Mouse (Mus musculus) thymus, adult 2 months (tissue): Measurements from ENCODE around the gene Atg16l1. TPM values are rescaled to one million over a fixed set of nuclear protein-coding genes. Genes with fewer than 3 reads are reported as not detected.

Experiments used
- DNase-seq: peaks from one replicate; pipeline ENCODE4 v3.0.0; 2021
- H3K27ac ChIP-seq: fragments of 200-500 bp; 2 replicates; pipeline ENCODE4 v1.5.1; 2012; ENCODE audit warnings: low read length, control low read depth; ENCODE audit not compliant: control insufficient read depth, insufficient read depth
- H3K27me3 ChIP-seq: fragments of 200-500 bp; 2 replicates; pipeline ENCODE4 v1.6.1; 2012; ENCODE audit warnings: mild to moderate bottlenecking, low read length, moderate library complexity, mixed read lengths; ENCODE audit not compliant: control insufficient read depth, insufficient read depth
- H3K36me3 ChIP-seq: fragments of 200-500 bp; 2 replicates; pipeline ENCODE4 v1.6.1; 2012; ENCODE audit warnings: mild to moderate bottlenecking, low read length, moderate library complexity; ENCODE audit not compliant: control insufficient read depth, insufficient read depth
- H3K4me1 ChIP-seq: fragments of 200-500 bp; replicated peaks from 2 replicates; pipeline ENCODE4 v1.6.1; 2012; ENCODE audit warnings: low read length; ENCODE audit not compliant: control insufficient read depth, insufficient read depth
- H3K4me3 ChIP-seq: fragments of 200-500 bp; 2 replicates; pipeline ENCODE4 v1.5.1; 2012; ENCODE audit warnings: mild to moderate bottlenecking, low read length, control low read depth, moderate library complexity; ENCODE audit not compliant: control insufficient read depth, insufficient read depth
- CTCF ChIP-seq: fragments of 200-500 bp; IDR thresholded peaks from 2 replicates; pipeline ENCODE4 v1.5.1; 2012; ENCODE audit warnings: mild to moderate bottlenecking, control low read depth, low read length, moderate library complexity, borderline replicate concordance; ENCODE audit not compliant: control insufficient read depth, poor library complexity, insufficient read depth; ENCODE audit errors: extremely low read depth
- POLR2A ChIP-seq: fragments of 200-500 bp; IDR thresholded peaks from 2 replicates; pipeline ENCODE4 v1.6.1; 2012; ENCODE audit warnings: mild to moderate bottlenecking, low read length, control low read depth, moderate library complexity; ENCODE audit not compliant: control insufficient read depth, poor library complexity, insufficient read depth; ENCODE audit errors: extremely low read depth
- WGBS: fragments of 180-500 bp; shearing (Covaris S2); methylation state at CpG from one replicate; pipeline ENCODE4 v1.1.7; 2018; 5-methylcytosine and 5-hydroxymethylcytosine counted together
- polyA plus RNA-seq: library from polyadenylated mRNA; depleted of rRNA; stranded (reverse); fragments of >200 nt; gene quantifications from 2 replicates; pipeline ENCODE4 v1.2.3, GENCODE M21; 2012

Gene Atg16l1
- polyA plus RNA-seq, 1 experiment: 41.2 TPM

DNA sequence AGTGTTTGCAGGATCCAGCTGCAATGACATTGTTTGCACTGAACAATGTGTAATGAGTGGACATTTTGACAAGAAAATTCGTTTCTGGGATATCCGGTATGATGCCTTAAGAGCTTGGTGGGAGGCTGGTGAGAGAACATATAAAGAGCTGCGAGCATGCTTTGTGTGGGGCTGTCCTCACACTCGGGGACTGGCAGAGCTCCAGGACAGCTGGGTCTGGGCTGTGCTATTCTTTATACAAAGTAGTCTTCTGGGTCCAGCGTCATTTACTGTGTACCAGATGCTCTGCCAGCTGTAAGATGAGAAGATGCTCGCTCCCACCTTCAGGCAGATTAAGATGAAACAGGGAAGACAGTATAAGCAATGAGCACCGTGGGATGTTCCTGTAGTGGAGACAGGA lies 30.6 kb downstream of the Atg16l1 start:
- H3K4me3 ChIP-seq: no peak overlapping the region
- DNase-seq: no peak

DNA sequence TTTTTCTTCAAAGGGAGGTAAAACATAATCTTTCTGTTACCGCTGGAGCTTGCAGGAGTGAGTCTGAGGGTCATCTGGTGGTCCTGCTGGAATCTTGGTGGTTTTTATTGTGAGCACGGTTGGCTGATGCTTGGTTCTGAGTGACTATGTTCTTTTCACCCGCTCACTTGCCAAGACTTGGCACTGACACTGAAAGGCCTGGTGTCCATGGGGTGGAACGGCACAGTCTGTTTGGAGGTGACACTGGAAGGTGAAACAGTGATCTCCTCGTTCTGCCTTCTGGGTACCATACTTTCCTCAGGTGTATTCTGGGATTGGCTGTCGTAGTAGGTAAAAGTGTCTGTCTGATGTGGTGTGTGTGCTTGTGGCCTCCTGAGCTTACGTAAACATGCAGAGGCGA lies 34.0 kb downstream of the Atg16l1 start:
- H3K36me3 ChIP-seq: peaks cover 50% of the 10 kb centered on the region
- no peak for TF ChIP-seq POLR2A
- no peak for TF ChIP-seq CTCF
- H3K4me3 ChIP-seq: no peak overlapping the region
- 97% methylated on average over 8 of the region's 8 CpGs for WGBS
- DNase-seq: no peak
- H3K27ac ChIP-seq: no peak overlapping the region
- H3K4me1 ChIP-seq: no peaks in the 10 kb centered on the region
- H3K27me3 ChIP-seq: no peaks in the 10 kb centered on the region

More for the DNA sequence above, 30.6 kb downstream of the Atg16l1 start:
- no peaks in the 10 kb centered on the region for H3K4me1 ChIP-seq
- 93% methylated on average over 7 of the region's 7 CpGs for WGBS
- H3K36me3 ChIP-seq: peaks cover 76% of the 10 kb centered on the region
- TF ChIP-seq CTCF: no peak
- TF ChIP-seq POLR2A: no peak
- H3K27me3 ChIP-seq: no peaks in the 10 kb centered on the region
- no peak overlapping the region for H3K27ac ChIP-seq

DNA sequence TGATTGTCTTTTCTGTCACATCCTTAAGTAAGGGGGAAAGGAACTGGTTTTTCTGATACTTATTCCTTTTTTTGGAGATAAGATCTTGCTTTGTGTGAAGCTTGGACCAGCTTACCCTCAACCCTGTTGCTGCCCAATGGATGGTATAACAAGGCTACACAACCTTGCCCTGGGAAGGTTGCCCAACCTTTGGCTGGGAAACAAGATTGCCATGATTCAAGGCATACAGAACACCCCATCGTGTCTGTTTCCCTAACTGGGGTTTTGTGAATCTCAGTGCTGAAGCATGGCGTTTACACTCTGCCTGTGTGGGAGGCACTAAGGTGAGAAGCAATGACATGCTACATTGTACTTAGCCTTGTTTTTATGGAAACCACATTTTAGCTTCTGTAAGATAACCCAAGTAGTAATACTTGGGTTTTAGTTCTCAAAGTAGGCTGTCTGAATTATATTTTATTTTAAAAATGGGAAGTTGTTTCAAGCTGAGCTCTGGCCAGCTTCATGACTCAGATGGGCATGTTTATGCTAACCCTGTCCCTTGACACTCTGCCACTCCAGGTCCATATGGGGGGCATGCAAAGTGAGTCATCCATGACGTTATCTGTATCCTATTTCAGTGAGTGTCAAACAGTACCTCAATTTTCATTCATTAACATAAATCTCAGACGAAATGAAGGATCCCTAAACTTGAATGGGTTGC lies 36.9 kb downstream of the Atg16l1 start:
- no peak for DNase-seq

DNA sequence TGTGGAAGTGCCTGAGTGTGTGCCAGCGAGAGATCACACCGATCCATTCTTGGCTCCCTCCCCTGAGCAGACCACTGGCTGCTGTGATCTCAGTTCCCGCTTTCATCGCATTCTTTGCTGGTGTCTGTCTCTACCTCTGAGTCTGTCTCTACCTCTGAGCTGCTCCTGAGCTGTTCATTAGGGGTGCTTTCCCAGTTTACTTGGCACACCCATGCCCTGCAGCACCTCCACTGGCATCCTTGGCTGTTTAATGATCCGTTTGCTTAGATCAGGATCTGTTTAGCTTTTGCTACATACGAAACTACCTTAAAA lies 37.4 kb downstream of the Atg16l1 start:
- H3K36me3 ChIP-seq: peaks cover 17% of the 10 kb centered on the region
- no peaks in the 10 kb centered on the region for H3K4me1 ChIP-seq
- 98% methylated on average over 6 of the region's 6 CpGs for WGBS
- TF ChIP-seq CTCF (no peak), POLR2A (no peak)
- H3K27ac ChIP-seq: no peak overlapping the region
- H3K4me3 ChIP-seq: no peak overlapping the region
- no peak for DNase-seq
- no peaks in the 10 kb centered on the region for H3K27me3 ChIP-seq

More for the DNA sequence above, 36.9 kb downstream of the Atg16l1 start:
- no peak overlapping the region for H3K27ac ChIP-seq
- TF ChIP-seq POLR2A (no peak), CTCF (no peak)
- H3K4me3 ChIP-seq: no peak overlapping the region
- no peaks in the 10 kb centered on the region for H3K4me1 ChIP-seq
- H3K36me3 ChIP-seq: peaks cover 20% of the 10 kb centered on the region
- no peaks in the 10 kb centered on the region for H3K27me3 ChIP-seq
- WGBS: 88% methylated on average over 4 of the region's 4 CpGs

DNA sequence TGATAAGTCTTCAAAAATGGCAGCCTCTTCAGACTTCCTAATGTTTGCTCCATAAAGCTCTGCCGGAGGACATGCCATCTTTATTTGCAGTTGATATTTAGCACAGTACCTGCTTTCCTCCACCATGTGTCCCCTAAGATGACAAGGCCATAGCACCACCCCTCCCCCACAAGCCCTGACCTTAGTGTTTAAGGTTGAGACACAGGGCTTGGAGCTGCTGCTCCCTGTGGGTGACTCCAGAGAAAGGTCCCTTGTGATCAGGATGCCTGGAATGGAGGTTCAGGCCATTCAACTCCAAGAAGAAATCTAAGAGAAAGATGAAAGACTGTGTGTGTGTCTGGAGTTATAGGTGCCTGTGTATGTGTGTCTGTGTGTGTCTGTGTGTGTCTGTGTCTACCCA lies 42.0 kb downstream of the Atg16l1 start:
- no peak overlapping the region for H3K27ac ChIP-seq

DNA sequence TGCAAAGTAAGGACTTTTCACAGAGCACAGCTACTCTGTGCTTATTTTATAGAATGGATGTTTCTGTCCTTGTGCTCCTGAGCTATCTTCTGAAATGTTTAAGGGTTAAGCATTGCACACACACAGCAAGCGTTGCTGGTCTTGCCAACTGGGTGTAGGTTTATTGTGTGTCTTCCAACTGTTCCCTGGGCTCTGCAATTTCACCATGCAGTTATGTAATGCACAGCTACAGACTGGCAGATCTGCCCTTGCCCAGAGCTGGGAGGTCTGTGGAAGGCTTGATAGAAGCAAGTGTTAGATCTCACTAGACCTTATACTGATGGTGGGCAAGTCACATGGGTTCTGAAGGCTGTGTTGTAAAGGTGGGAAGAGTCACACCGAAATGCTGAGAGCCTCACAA lies 42.6 kb downstream of the Atg16l1 start:
- no peaks in the 10 kb centered on the region for H3K36me3 ChIP-seq
- no peak overlapping the region for H3K4me3 ChIP-seq
- no peak for DNase-seq
- H3K27ac ChIP-seq: no peak overlapping the region
- WGBS: 94% methylated on average over 2 of the region's 2 CpGs
- H3K4me1 ChIP-seq: no peaks in the 10 kb centered on the region
- TF ChIP-seq CTCF: no peak
- no peak for TF ChIP-seq POLR2A
- no peaks in the 10 kb centered on the region for H3K27me3 ChIP-seq

More for the DNA sequence above, 42.0 kb downstream of the Atg16l1 start:
- no peaks in the 10 kb centered on the region for H3K4me1 ChIP-seq
- no peak overlapping the region for H3K4me3 ChIP-seq
- WGBS: 100% methylated on average over 1 of the region's 1 CpGs
- H3K36me3 ChIP-seq: no peaks in the 10 kb centered on the region
- no peak for TF ChIP-seq POLR2A
- TF ChIP-seq CTCF: no peak
- no peaks in the 10 kb centered on the region for H3K27me3 ChIP-seq
- DNase-seq: no peak

DNA sequence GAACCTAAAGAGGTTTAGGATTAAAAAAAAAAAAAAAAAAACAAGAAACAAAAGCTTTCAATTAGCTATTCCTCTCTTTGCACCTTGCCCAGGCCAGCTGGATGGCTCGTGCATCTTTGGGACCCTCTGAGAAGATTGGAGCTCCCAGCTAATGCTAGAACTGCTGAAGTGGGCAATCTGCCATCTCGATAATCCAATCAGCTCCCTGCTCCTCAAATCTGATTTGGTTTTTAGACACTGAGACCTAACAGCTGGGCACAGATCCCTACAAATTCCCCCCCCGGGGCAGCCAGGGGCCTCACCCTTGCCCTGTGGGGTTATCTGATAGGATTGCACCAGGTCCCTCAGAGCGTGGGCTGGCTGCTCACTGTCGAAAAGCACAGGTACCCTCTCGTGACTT lies 47.9 kb downstream of the Atg16l1 start, which contains the start of gene Sag:
Gene Sag (plus strand): TSS at position 105 of the 400 bp plus-strand sequence.
- Histone ChIP-seq H3K27me3 (no peaks in the 10 kb centered on the region), H3K4me3 (no peak within 1 kb of the TSS), H3K4me1 (peaks cover 4% of the 10 kb centered on the region), H3K36me3 (no peaks in the 10 kb centered on the region), H3K27ac (no peak within 1 kb of the TSS)
- DNase-seq: no peak
- no peak for TF ChIP-seq CTCF
- TF ChIP-seq POLR2A: no peak
- WGBS: 95% methylated on average over 6 of the region's 6 CpGs

DNA sequence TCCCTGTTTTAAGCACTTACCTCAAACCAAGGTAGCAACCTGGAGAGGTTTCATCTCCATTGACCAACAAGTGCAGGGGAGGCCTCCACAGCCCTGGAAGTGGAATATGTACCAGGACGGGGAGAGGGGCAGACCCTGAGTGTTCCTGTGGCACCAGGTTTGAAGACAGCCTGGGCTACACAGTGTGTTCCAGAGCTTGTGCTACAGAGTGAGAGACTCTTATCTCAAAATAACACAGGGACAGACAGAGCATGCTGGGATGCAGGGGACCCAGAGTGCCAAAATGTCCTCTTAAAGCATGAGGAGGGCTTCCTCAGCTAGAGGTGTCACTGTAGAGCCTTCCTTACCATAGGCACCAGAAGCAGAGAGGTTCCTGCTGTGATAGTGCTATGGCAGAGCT lies 52.1 kb downstream of the Atg16l1 start:
- TF ChIP-seq CTCF: no peak
- TF ChIP-seq POLR2A: no peak
- H3K36me3 ChIP-seq: no peaks in the 10 kb centered on the region
- no peaks in the 10 kb centered on the region for H3K27me3 ChIP-seq
- H3K4me1 ChIP-seq: peaks cover 9% of the 10 kb centered on the region
- DNase-seq: no peak
- H3K4me3 ChIP-seq: no peak overlapping the region
- 97% methylated on average over 1 of the region's 1 CpGs for WGBS
- H3K27ac ChIP-seq: no peak overlapping the region
